Mouse (Mus musculus): ENCODE results near the gene Krt32. TPM values are rescaled to one million over a fixed set of nuclear protein-coding genes. Genes with fewer than 3 reads are reported as not detected.

The Krt32 gene
- total and polyA plus RNA-seq, 3 experiments, result not detected

- Histone ChIP-seq H3K27ac (ENCODE audit: control insufficient read depth, low read depth, low read length) (no peak overlapping the region), H3K27me3 (ENCODE audit: control insufficient read depth in 1 of 2, insufficient read depth in 2 of 2, low read length in 2 of 2) (no peaks in the 10 kb centered on the region), H3K9me3 (replicated peaks; ENCODE audit: insufficient read depth, low read length) (no peaks in the 10 kb centered on the region), H3K4me1 (ENCODE audit: control insufficient read depth in 1 of 2, insufficient read depth in 2 of 2, low read length in 2 of 2) (no peaks in the 10 kb centered on the region), H3K9ac (ENCODE audit: control insufficient read depth, low read depth, low read length, poor library complexity, severe bottlenecking) (no peak overlapping the region), H3K36me3 (ENCODE audit: control insufficient read depth in 1 of 2, insufficient read depth in 2 of 2, low read length in 2 of 2) (no peaks in the 10 kb centered on the region), H3K79me2 (ENCODE audit: control insufficient read depth, insufficient read depth, low read length, poor library complexity) (no peaks in the 10 kb centered on the region), H3K4me3 (ENCODE audit: control insufficient read depth in 1 of 2, insufficient read depth in 1 of 2, low read depth in 2 of 2, low read length in 2 of 2) (no peak overlapping the region)
- no peak for TF ChIP-seq MYB (IDR thresholded peaks at IDR 0.05; ENCODE audit: low read depth, low read length)
- no peak for TF ChIP-seq MYC (IDR thresholded peaks at IDR 0.05; ENCODE audit: low read depth, low read length)
- no peak for TF ChIP-seq TCF12 (IDR thresholded peaks at IDR 0.05; ENCODE audit: low read depth, low read length)
- no peak for TF ChIP-seq GATA1 (IDR thresholded peaks at IDR 0.05; ENCODE audit: low read depth, low read length)
- TF ChIP-seq JUND (IDR thresholded peaks at IDR 0.05; ENCODE audit: low read depth, low read length), result no peak
- no peak for TF ChIP-seq EP300 (IDR thresholded peaks at IDR 0.05; ENCODE audit: low read depth in 1 of 2, low read length in 2 of 2)
- TF ChIP-seq NRF1 (IDR thresholded peaks at IDR 0.05; ENCODE audit: insufficient read depth, low read depth, low read length, poor library complexity, severe bottlenecking), result no peak
- no peak for TF ChIP-seq TAL1 (IDR thresholded peaks at IDR 0.05; ENCODE audit: low read length)
- TF ChIP-seq MXI1 (IDR thresholded peaks at IDR 0.05; ENCODE audit: low read depth, low read length), result no peak
- no peak for TF ChIP-seq KAT2A (conservative IDR thresholded peaks at IDR 0.05; ENCODE audit: low read depth, low read length)
- no peak for TF ChIP-seq ZMIZ1 (IDR thresholded peaks at IDR 0.05; ENCODE audit: low read depth, low read length)
- no peak for TF ChIP-seq RAD21 (IDR thresholded peaks at IDR 0.05; ENCODE audit: low read depth, low read length)
- TF ChIP-seq CTCF (IDR thresholded peaks at IDR 0.05 in 2 of 3, conservative IDR thresholded peaks at IDR 0.05 in 1 of 3; ENCODE audit: control insufficient read depth in 1 of 3, insufficient read depth in 1 of 3, low read depth in 2 of 3, low read length in 3 of 3, poor library complexity in 1 of 3, severe bottlenecking in 1 of 3), result no peak
- no peak for TF ChIP-seq MAZ (IDR thresholded peaks at IDR 0.05; ENCODE audit: low read depth, low read length)
- DNase-seq (ENCODE audit: low read depth, low spot score), result no peak
Observed at GRCm38 (mm10) chr11:100136559-100136958, 48.5 kb upstream of the Krt32 start.

GRCm38 (mm10) chr11:100135731-100136130 is 47.7 kb upstream of the Krt32 start, which contains the start of gene Krt15:
Gene Krt15 (minus strand): TSS chr11:100135928.
- no peaks in the 10 kb centered on the region for H3K9me3 ChIP-seq (replicated peaks; ENCODE audit: insufficient read depth, low read length)
- H3K4me1 ChIP-seq (ENCODE audit: control insufficient read depth in 1 of 2, insufficient read depth in 2 of 2, low read length in 2 of 2), result no peaks in the 10 kb centered on the region
- no peak for DNase-seq (ENCODE audit: low read depth, low spot score)
- no peak within 1 kb of the TSS for H3K4me3 ChIP-seq (ENCODE audit: control insufficient read depth in 1 of 2, insufficient read depth in 1 of 2, low read depth in 2 of 2, low read length in 2 of 2)
- no peaks in the 10 kb centered on the region for H3K79me2 ChIP-seq (ENCODE audit: control insufficient read depth, insufficient read depth, low read length, poor library complexity)
- no peaks in the 10 kb centered on the region for H3K27me3 ChIP-seq (ENCODE audit: control insufficient read depth in 1 of 2, insufficient read depth in 2 of 2, low read length in 2 of 2)
- no peak for TF ChIP-seq ZNF384 (IDR thresholded peaks at IDR 0.05; ENCODE audit: low read depth, low read length)
- no peaks in the 10 kb centered on the region for H3K36me3 ChIP-seq (ENCODE audit: control insufficient read depth in 1 of 2, insufficient read depth in 2 of 2, low read length in 2 of 2)
- H3K9ac ChIP-seq (ENCODE audit: control insufficient read depth, low read depth, low read length, poor library complexity, severe bottlenecking), result no peak within 1 kb of the TSS
- H3K27ac ChIP-seq (ENCODE audit: control insufficient read depth, low read depth, low read length), result no peak within 1 kb of the TSS

- Histone ChIP-seq H3K9me3 (replicated peaks; ENCODE audit: insufficient read depth, low read length) (no peaks in the 10 kb centered on the region), H3K27me3 (ENCODE audit: control insufficient read depth in 1 of 2, insufficient read depth in 2 of 2, low read length in 2 of 2) (no peaks in the 10 kb centered on the region), H3K79me2 (ENCODE audit: control insufficient read depth, insufficient read depth, low read length, poor library complexity) (no peaks in the 10 kb centered on the region), H3K4me1 (ENCODE audit: control insufficient read depth in 1 of 2, insufficient read depth in 2 of 2, low read length in 2 of 2) (no peaks in the 10 kb centered on the region), H3K9ac (ENCODE audit: control insufficient read depth, low read depth, low read length, poor library complexity, severe bottlenecking) (no peak overlapping the region), H3K27ac (ENCODE audit: control insufficient read depth, low read depth, low read length) (no peak overlapping the region), H3K36me3 (ENCODE audit: control insufficient read depth in 1 of 2, insufficient read depth in 2 of 2, low read length in 2 of 2) (no peaks in the 10 kb centered on the region), H3K4me3 (ENCODE audit: control insufficient read depth in 1 of 2, insufficient read depth in 1 of 2, low read depth in 2 of 2, low read length in 2 of 2) (no peak overlapping the region)
- no peak for DNase-seq (ENCODE audit: low read depth, low spot score)
- TF ChIP-seq RCOR1 (IDR thresholded peaks at IDR 0.05; ENCODE audit: low read depth, low read length) (no peak), NELFE (IDR thresholded peaks at IDR 0.05; ENCODE audit: low read depth, low read length) (no peak), JUND (IDR thresholded peaks at IDR 0.05; ENCODE audit: low read depth, low read length) (no peak), CHD2 (IDR thresholded peaks at IDR 0.05; ENCODE audit: low read length) (no peak), ETS1 (IDR thresholded peaks at IDR 0.05; ENCODE audit: low read depth, low read length) (no peak), MAZ (IDR thresholded peaks at IDR 0.05; ENCODE audit: low read depth, low read length) (no peak), TBP (IDR thresholded peaks at IDR 0.05; ENCODE audit: low read depth, low read length) (no peak), ZC3H11A (IDR thresholded peaks at IDR 0.05; ENCODE audit: low read depth, low read length) (no peak), MAX (IDR thresholded peaks at IDR 0.05; ENCODE audit: low read length) (no peak), MAFK (IDR thresholded peaks at IDR 0.05; ENCODE audit: borderline replicate concordance, low read depth, low read length) (no peak), GABPA (IDR thresholded peaks at IDR 0.05; ENCODE audit: low read depth, low read length) (no peak)
Observed at GRCm38 (mm10) chr11:100124901-100125300, 36.9 kb upstream of the Krt32 start.

Measured in MEL (cell line).